Mouse (Mus musculus) spleen, adult 18-20 months (tissue): ENCODE measurements around the gene Bcas3.

Source experiments
- DNase-seq, 2 experiments: peaks; one replicate each; pipeline ENCODE4 v3.0.0; 2022; ENCODE audit warnings: mixed read lengths in 2 of 2

Gene Bcas3

GRCm38 (mm10) chr11:85811229-85811628, 458.3 kb downstream of the Bcas3 start:
- DNase-seq: no peak

- DNase-seq: no peak
Measured at GRCm38 (mm10) chr11:85811676-85812075, 458.7 kb downstream of the Bcas3 start.

GRCm38 (mm10) chr11:85812201-85812966, 459.4 kb downstream of the Bcas3 start:
- no peak for DNase-seq

GRCm38 (mm10) chr11:85814678-85815077, 461.7 kb downstream of the Bcas3 start:
- no peak for DNase-seq

GRCm38 (mm10) chr11:85816471-85816870, 463.5 kb downstream of the Bcas3 start:
- DNase-seq: no peak

GRCm38 (mm10) chr11:85818401-85818800, 465.4 kb downstream of the Bcas3 start:
- no peak for DNase-seq

- DNase-seq: no peak
Measured at GRCm38 (mm10) chr11:85820959-85821358, 468.0 kb downstream of the Bcas3 start.

GRCm38 (mm10) chr11:85821659-85822058, 468.7 kb downstream of the Bcas3 start:
- no peak for DNase-seq

- DNase-seq: peak; percentile 39 to 66
Measured at GRCm38 (mm10) chr11:85823181-85823580, 470.2 kb downstream of the Bcas3 start.

GRCm38 (mm10) chr11:85823794-85824193, 470.8 kb downstream of the Bcas3 start:
- DNase-seq: no peak

- no peak for DNase-seq
Measured at GRCm38 (mm10) chr11:85825031-85825430, 472.1 kb downstream of the Bcas3 start.

GRCm38 (mm10) chr11:85825823-85826222, 472.9 kb downstream of the Bcas3 start:
- no peak for DNase-seq

GRCm38 (mm10) chr11:85827342-85827741, 474.4 kb downstream of the Bcas3 start:
- DNase-seq: no peak

GRCm38 (mm10) chr11:85828691-85829519, 475.9 kb downstream of the Bcas3 start:
- no peak for DNase-seq

GRCm38 (mm10) chr11:85829520-85830440, 476.8 kb downstream of the Bcas3 start:
- no peak for DNase-seq

- no peak for DNase-seq
Measured at GRCm38 (mm10) chr11:85830901-85831341, 478.0 kb downstream of the Bcas3 start.

- no peak for DNase-seq
Measured at GRCm38 (mm10) chr11:85831656-85832230, 478.8 kb downstream of the Bcas3 start.

GRCm38 (mm10) chr11:85832231-85832924, 479.4 kb downstream of the Bcas3 start, which contains the start of gene Tbx2:
Gene Tbx2 (plus strand): TSS chr11:85832551.
- DNase-seq: no peak

- DNase-seq: no peak
Measured at GRCm38 (mm10) chr11:85833081-85833521, 480.1 kb downstream of the Bcas3 start.

GRCm38 (mm10) chr11:85833761-85834385, 480.9 kb downstream of the Bcas3 start:
- DNase-seq: no peak

- DNase-seq: no peak
Measured at GRCm38 (mm10) chr11:85834386-85834931, 481.5 kb downstream of the Bcas3 start.
